Mouse (Mus musculus): ENCODE results near the gene Ecel1. TPM values are rescaled to one million over a fixed set of nuclear protein-coding genes. Genes with fewer than 3 reads are reported as not detected.

Ecel1 gene
- polyA plus RNA-seq, 1 experiment from 2014 or later = 0.28 TPM

GRCm38 (mm10) chr1:87141550-87141949 is 14.8 kb downstream of the Ecel1 start:
- Histone ChIP-seq H3K27ac (replicated peaks; ENCODE audit: low read depth, low read length) (no peak overlapping the region), H3K36me3 (ENCODE audit: control insufficient read depth, insufficient read depth, low read length) (no peaks in the 10 kb centered on the region), H3K27me3 (ENCODE audit: control insufficient read depth, insufficient read depth, low read length) (0 out of 2 replicates have a peak, but pooled peaks cover 2% of the 10 kb centered on the region), H3K4me3 (ENCODE audit: low read depth, low read length) (no peak overlapping the region), H3K4me1 (ENCODE audit: control insufficient read depth, insufficient read depth, low read length) (no peaks in the 10 kb centered on the region), H3K9ac (ENCODE audit: low read length) (no peak overlapping the region), H3K4me2 (ENCODE audit: low read depth, severe bottlenecking) (no peak overlapping the region), H3K9me3 (ENCODE audit: control insufficient read depth, low read length) (no peaks in the 10 kb centered on the region)
- ATAC-seq (ENCODE audit: insufficient number of reproducible peaks, low FRiP score, low TSS enrichment, low read depth) (no peak), DNase-seq (ENCODE audit: low spot score) (no peak)
- WGBS = 81% methylated on average over 4 of the region's 4 CpGs

GRCm38 (mm10) chr1:87131803-87132202 is 24.5 kb downstream of the Ecel1 start:
- WGBS = 79% methylated on average over 4 of the region's 4 CpGs
- DNase-seq (ENCODE audit: low spot score) (no peak), ATAC-seq (ENCODE audit: insufficient number of reproducible peaks, low FRiP score, low TSS enrichment, low read depth) (no peak)
- Histone ChIP-seq H3K4me1 (ENCODE audit: control insufficient read depth, insufficient read depth, low read length) (no peaks in the 10 kb centered on the region), H3K9ac (ENCODE audit: low read length) (no peak overlapping the region), H3K9me3 (ENCODE audit: control insufficient read depth, low read length) (no peaks in the 10 kb centered on the region), H3K27me3 (ENCODE audit: control insufficient read depth, insufficient read depth, low read length) (peaks cover 24% of the 10 kb centered on the region), H3K36me3 (ENCODE audit: control insufficient read depth, insufficient read depth, low read length) (no peaks in the 10 kb centered on the region), H3K4me3 (ENCODE audit: low read depth, low read length) (no peak overlapping the region), H3K4me2 (ENCODE audit: low read depth, severe bottlenecking) (no peak overlapping the region), H3K27ac (replicated peaks; ENCODE audit: low read depth, low read length) (no peak overlapping the region)

- H3K4me1 ChIP-seq (ENCODE audit: control insufficient read depth, insufficient read depth, low read length) = no peaks in the 10 kb centered on the region
- no peak overlapping the region for H3K9ac ChIP-seq (ENCODE audit: low read length)
- no peak overlapping the region; the same call in 1 of the 2 replicates for H3K4me3 ChIP-seq (ENCODE audit: low read depth, low read length)
- DNase-seq (ENCODE audit: low spot score) (no peak), ATAC-seq (ENCODE audit: insufficient number of reproducible peaks, low FRiP score, low TSS enrichment, low read depth) (no peak)
- H3K36me3 ChIP-seq (ENCODE audit: control insufficient read depth, insufficient read depth, low read length) = no peaks in the 10 kb centered on the region
- peaks cover 31% of the 10 kb centered on the region for H3K27me3 ChIP-seq (ENCODE audit: control insufficient read depth, insufficient read depth, low read length)
- no peak overlapping the region for H3K27ac ChIP-seq (replicated peaks; ENCODE audit: low read depth, low read length)
- no peaks in the 10 kb centered on the region for H3K9me3 ChIP-seq (ENCODE audit: control insufficient read depth, low read length)
- WGBS = 8% methylated on average over 43 of the region's 43 CpGs
- H3K4me2 ChIP-seq (ENCODE audit: low read depth, severe bottlenecking) = peak overlapping the region; percentile 17; the same call in 1 of the 2 replicates
These were observed 28.9 kb downstream of the Ecel1 start for GRCm38 (mm10) chr1:87127206-87128030.

- DNase-seq (ENCODE audit: low spot score) = no peak
- H3K27me3 ChIP-seq (ENCODE audit: control insufficient read depth, insufficient read depth, low read length) = peaks cover 31% of the 10 kb centered on the region
- H3K27ac ChIP-seq (replicated peaks; ENCODE audit: low read depth, low read length) = no peak within 1 kb of the TSS
- H3K4me3 ChIP-seq (ENCODE audit: low read depth, low read length) = no peak within 1 kb of the TSS
- no peaks in the 10 kb centered on the region for H3K4me1 ChIP-seq (ENCODE audit: control insufficient read depth, insufficient read depth, low read length)
- ATAC-seq (ENCODE audit: insufficient number of reproducible peaks, low FRiP score, low TSS enrichment, low read depth) = no peak
- no peak within 1 kb of the TSS for H3K4me2 ChIP-seq (ENCODE audit: low read depth, severe bottlenecking)
- no peak within 1 kb of the TSS for H3K9ac ChIP-seq (ENCODE audit: low read length)
- H3K36me3 ChIP-seq (ENCODE audit: control insufficient read depth, insufficient read depth, low read length) = no peaks in the 10 kb centered on the region
- WGBS = 76% methylated on average over 6 of the region's 6 CpGs
- H3K9me3 ChIP-seq (ENCODE audit: control insufficient read depth, low read length) = no peaks in the 10 kb centered on the region
These were observed 31.6 kb downstream of the Ecel1 start, which contains the start of gene Akp3 for GRCm38 (mm10) chr1:87124673-87125072. Akp3 (plus strand) TSS chr1:87124973.

- no peak for ATAC-seq (ENCODE audit: insufficient number of reproducible peaks, low FRiP score, low TSS enrichment, low read depth)
- DNase-seq (ENCODE audit: low spot score) = no peak
- no peak overlapping the region for H3K9ac ChIP-seq (ENCODE audit: low read length)
- no peak overlapping the region for H3K27ac ChIP-seq (replicated peaks; ENCODE audit: low read depth, low read length)
- no peaks in the 10 kb centered on the region for H3K4me1 ChIP-seq (ENCODE audit: control insufficient read depth, insufficient read depth, low read length)
- H3K36me3 ChIP-seq (ENCODE audit: control insufficient read depth, insufficient read depth, low read length) = no peaks in the 10 kb centered on the region
- 85% methylated on average over 1 of the region's 1 CpGs for WGBS
- no peaks in the 10 kb centered on the region for H3K9me3 ChIP-seq (ENCODE audit: control insufficient read depth, low read length)
- H3K4me3 ChIP-seq (ENCODE audit: low read depth, low read length) = no peak overlapping the region
- H3K4me2 ChIP-seq (ENCODE audit: low read depth, severe bottlenecking) = no peak overlapping the region
- no peaks in the 10 kb centered on the region for H3K27me3 ChIP-seq (ENCODE audit: control insufficient read depth, insufficient read depth, low read length)
These were observed 41.5 kb downstream of the Ecel1 start for GRCm38 (mm10) chr1:87114784-87115183.

GRCm38 (mm10) chr1:87111719-87112354 is 44.5 kb downstream of the Ecel1 start:
- no peak for ATAC-seq (ENCODE audit: insufficient number of reproducible peaks, low FRiP score, low TSS enrichment, low read depth)
- H3K36me3 ChIP-seq (ENCODE audit: control insufficient read depth, insufficient read depth, low read length) = no peaks in the 10 kb centered on the region
- no peak overlapping the region for H3K4me3 ChIP-seq (ENCODE audit: low read depth, low read length)
- H3K9me3 ChIP-seq (ENCODE audit: control insufficient read depth, low read length) = no peaks in the 10 kb centered on the region
- no peaks in the 10 kb centered on the region for H3K27me3 ChIP-seq (ENCODE audit: control insufficient read depth, insufficient read depth, low read length)
- no peak overlapping the region for H3K4me2 ChIP-seq (ENCODE audit: low read depth, severe bottlenecking)
- H3K4me1 ChIP-seq (ENCODE audit: control insufficient read depth, insufficient read depth, low read length) = no peaks in the 10 kb centered on the region
- no peak overlapping the region for H3K27ac ChIP-seq (replicated peaks; ENCODE audit: low read depth, low read length)
- no peak overlapping the region for H3K9ac ChIP-seq (ENCODE audit: low read length)
- peak; percentile 50 for DNase-seq (ENCODE audit: low spot score)
- 39% methylated on average over 9 of the region's 9 CpGs for WGBS

- no peak for DNase-seq (ENCODE audit: low spot score)
- no peaks in the 10 kb centered on the region for H3K36me3 ChIP-seq (ENCODE audit: control insufficient read depth, insufficient read depth, low read length)
- H3K4me1 ChIP-seq (ENCODE audit: control insufficient read depth, insufficient read depth, low read length) = no peaks in the 10 kb centered on the region
- H3K27me3 ChIP-seq (ENCODE audit: control insufficient read depth, insufficient read depth, low read length) = no peaks in the 10 kb centered on the region
- no peak overlapping the region for H3K4me3 ChIP-seq (ENCODE audit: low read depth, low read length)
- no peak overlapping the region for H3K9ac ChIP-seq (ENCODE audit: low read length)
- ATAC-seq (ENCODE audit: insufficient number of reproducible peaks, low FRiP score, low TSS enrichment, low read depth) = no peak
- no peaks in the 10 kb centered on the region for H3K9me3 ChIP-seq (ENCODE audit: control insufficient read depth, low read length)
- H3K27ac ChIP-seq (replicated peaks; ENCODE audit: low read depth, low read length) = no peak overlapping the region
- 89% methylated on average over 4 of the region's 4 CpGs for WGBS
- no peak overlapping the region for H3K4me2 ChIP-seq (ENCODE audit: low read depth, severe bottlenecking)
These were observed 47.8 kb downstream of the Ecel1 start for GRCm38 (mm10) chr1:87108564-87108963.

GRCm38 (mm10) chr1:87106536-87106935 is 49.8 kb downstream of the Ecel1 start:
- 76% methylated on average over 8 of the region's 8 CpGs for whole genome bisulfite sequencing
- DNase-seq (ENCODE audit: low spot score) (no peak), ATAC-seq (ENCODE audit: insufficient number of reproducible peaks, low FRiP score, low TSS enrichment, low read depth) (no peak)
- H3K36me3 ChIP-seq (ENCODE audit: control insufficient read depth, insufficient read depth, low read length) = no peaks in the 10 kb centered on the region
- H3K27me3 ChIP-seq (ENCODE audit: control insufficient read depth, insufficient read depth, low read length) = no peaks in the 10 kb centered on the region
- H3K9ac ChIP-seq (ENCODE audit: low read length) = no peak overlapping the region
- H3K9me3 ChIP-seq (ENCODE audit: control insufficient read depth, low read length) = no peaks in the 10 kb centered on the region
- no peak overlapping the region for H3K4me2 ChIP-seq (ENCODE audit: low read depth, severe bottlenecking)
- no peak overlapping the region for H3K27ac ChIP-seq (replicated peaks; ENCODE audit: low read depth, low read length)
- H3K4me1 ChIP-seq (ENCODE audit: control insufficient read depth, insufficient read depth, low read length) = no peaks in the 10 kb centered on the region
- H3K4me3 ChIP-seq (ENCODE audit: low read depth, low read length) = no peak overlapping the region
